Mouse (Mus musculus) heart, adult 8-10 months (tissue): ENCODE measurements around the gene Asb3. TPM values are rescaled to one million over a fixed set of nuclear protein-coding genes. Genes with fewer than 3 reads are reported as not detected.
"Not testable (repeated sequence)": the region's sequence is repeated elsewhere in the genome, so short reads cannot be mapped to it uniquely, and the experiment has no call there.

Source experiments
- DNase-seq: peaks from one replicate; pipeline ENCODE4 v3.0.0; 2022; ENCODE audit warnings: low spot score
- total RNA-seq, 4 experiments: library from RNA; stranded (reverse); gene quantifications; 2 replicates each; pipeline ENCODE4 v1.2.4; 2022

Gene Asb3
- total RNA-seq, 4 experiments from 2014 or later = 7.4 to 9.9 (median 8.2) TPM

DNA sequence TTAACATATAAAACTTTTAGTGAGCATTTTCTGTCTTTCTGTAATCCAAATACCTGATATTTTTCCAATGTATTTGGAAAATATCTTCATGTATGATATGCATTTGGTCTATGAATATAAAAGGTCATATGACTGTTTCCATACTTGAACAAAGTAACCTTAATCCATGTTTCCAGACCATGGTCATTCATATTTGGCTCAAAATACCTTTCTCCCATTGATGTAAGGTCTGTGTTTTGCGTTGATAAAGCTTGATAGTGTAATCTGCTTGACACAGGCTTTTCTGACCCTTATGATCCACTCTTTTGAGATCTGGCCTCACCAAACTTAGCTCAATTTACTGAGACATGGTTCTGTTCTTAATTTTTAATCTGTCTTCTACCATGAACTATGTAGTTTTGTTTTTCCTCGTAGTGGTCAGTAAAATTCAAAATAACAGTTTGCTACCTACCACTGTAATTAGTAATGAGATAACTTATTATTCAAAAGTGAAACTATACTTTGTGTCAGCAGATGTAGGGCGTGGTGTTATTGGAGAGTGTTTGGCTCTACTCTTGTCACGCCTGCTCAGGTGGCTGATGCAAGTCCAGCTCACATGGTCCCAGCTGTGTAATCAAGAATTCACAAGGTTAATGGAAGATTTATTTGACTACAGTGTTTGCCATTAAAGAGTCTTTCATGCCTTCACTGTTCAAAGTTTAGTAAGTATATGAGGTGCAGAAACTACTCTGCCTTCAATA is 116.1 kb downstream of the Asb3 start:
- DNase-seq = no peak

DNA sequence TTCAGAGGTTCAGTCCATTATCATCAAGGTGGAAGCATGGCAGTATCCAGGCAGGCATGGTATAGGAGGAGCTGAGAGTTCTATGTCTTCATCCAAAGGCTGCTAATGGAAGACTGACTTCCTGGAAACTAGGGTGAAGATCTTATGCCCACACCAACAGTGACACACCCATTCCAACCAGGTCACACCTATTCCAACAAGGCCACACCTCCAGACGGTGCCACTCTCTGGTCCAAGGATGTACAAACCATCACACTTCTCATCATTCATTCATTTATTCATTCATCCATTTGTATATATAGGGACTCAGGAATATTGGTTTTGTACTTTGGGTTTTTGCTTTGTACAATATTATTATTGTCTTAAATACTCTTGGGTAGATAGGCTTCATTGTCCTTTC is 124.5 kb downstream of the Asb3 start:
- not testable (repeated sequence) for DNase-seq

DNA sequence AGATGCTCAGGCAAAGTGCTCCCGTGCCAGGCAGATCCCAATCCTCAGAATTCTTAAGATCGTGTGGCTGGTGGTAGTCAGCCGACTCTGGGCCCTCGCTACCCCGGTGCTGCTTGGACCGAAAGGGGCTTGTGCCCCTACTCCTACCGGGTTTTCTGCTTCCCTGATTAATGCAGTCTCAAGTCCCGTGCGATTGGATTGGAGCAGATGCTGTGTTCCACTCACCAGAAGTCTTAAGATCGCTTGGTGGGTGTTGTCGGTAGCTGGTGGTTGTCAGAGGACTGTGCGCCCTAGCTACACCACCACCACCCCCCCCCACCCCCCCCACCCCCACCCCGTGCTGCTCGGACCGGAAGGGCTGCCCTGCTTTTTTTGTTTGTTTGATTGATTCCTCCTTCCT is 132.2 kb downstream of the Asb3 start:
- DNase-seq = not testable (repeated sequence)

DNA sequence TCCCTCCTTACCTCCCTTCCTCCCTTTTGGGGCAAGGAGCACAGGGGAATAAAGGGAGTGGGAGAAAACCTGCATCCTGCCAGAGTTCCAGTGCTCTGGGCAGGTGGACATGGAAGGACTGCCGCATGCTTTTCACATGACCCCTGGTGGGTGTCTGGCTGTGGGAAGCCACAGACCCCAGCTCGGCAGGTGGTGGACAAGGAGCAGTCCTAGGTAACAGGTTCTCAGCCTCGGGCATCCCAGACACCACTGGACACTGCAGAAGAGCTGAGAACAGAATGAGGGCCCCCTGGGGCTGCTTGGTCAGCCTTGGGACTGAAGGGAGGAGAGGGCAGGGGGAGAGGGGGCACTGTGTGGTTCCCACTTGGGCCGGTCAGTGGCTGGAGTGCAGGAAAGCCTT is 149.7 kb downstream of the Asb3 start:
- DNase-seq = no peak

DNA sequence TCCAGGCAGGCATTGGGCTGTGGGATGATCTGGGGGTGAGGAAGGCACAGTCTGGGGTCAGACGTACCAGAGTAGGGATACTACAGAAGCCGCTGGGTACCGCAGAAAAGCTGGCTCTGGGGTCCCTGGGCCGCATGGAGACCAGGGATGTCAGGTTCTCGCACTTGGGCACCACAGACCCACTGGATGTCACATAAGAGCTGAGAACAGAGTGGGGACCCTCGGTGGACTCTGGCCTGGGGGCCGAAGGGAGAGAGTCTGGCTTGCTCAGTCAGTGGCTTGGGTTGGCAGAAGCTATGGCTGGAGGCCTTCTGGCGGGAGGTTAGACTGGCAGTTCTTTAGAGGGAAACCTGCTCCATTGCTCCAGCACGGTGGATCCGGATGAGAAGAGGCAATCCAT is 204.8 kb downstream of the Asb3 start:
- no peak for DNase-seq

DNA sequence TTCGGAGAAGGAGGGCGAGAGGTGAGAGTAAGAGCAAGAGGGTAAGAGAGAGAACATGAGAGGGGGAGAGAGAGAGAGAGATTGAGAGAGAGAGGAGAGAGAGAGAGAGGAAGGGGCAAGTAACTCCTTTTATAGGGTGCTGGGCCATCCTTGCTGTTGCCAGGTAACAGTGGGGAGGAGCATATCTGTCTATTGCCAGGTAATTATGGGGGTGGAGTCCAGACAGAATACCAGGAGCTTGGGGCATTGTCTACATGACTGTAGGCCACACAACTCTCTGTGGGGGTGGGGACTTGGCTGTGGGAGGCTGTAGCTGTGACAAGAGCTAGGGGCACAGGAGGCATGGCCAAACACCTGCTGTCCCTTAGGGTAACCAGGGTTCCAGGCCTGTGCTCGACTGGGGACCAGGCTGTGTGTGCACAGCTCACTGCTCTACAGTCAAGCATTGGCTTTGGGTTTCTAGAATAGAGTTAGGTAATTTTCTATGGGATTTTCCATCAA is 205.3 kb downstream of the Asb3 start:
- no peak for DNase-seq

DNA sequence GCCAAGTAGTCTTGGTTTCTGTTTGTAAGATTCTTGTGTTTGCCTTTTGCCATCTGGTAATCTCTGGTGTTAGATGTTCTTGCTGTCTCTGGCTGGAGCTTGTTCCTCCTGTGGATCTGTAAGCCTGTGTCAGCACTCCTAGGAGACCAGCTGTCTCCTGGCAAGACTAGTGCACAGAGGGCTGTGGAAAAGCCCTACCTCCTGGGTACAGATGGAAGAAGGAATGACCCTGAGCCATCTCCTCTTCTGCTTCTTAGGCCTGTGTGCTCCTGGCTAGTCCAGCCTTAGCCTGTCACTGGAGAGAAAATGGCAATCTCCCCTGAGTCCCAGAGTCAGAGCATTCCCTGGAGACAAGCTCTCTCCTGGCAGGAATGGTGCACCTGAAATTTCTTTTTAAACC is 214.3 kb downstream of the Asb3 start:
- not testable (repeated sequence) for DNase-seq

DNA sequence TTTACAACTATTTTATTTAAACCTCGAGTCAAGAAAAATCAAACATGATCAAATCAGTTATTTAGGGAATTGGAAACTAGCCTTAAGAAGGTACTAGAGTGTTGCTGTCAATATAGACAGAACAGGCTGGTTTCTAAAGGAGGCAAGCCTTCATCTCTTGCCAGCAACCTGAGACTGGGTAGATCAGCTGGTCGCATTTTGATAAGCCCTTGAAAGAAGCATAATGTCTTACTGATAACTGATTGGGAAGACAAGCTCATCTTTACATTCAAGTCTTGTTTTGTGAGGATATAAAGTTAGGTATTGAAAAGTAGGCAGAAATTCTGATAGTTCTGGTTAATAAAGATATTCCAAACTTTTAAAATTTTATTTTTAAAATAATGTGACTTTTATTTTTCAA is 217.0 kb downstream of the Asb3 start:
- no peak for DNase-seq

DNA sequence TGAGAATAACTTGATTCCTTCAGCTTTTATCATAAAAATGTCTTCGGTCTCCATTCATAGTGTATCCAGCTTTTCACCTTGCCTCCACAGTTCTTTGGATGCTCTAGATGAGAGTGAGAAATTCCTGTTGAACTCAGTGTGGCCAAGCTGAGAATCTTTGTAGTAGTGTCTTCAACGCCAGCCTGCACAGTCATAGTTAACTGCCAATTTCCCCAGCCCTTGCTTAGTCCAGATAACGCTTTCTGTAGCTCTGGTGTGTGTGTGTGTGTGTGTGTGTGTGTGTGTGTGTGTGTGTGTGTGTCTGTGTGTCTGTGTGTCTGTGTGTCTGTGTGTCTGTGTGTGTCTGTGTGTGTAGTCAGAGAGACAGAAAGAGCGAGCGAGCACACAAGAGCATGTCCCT is 220.1 kb downstream of the Asb3 start:
- DNase-seq = no peak

DNA sequence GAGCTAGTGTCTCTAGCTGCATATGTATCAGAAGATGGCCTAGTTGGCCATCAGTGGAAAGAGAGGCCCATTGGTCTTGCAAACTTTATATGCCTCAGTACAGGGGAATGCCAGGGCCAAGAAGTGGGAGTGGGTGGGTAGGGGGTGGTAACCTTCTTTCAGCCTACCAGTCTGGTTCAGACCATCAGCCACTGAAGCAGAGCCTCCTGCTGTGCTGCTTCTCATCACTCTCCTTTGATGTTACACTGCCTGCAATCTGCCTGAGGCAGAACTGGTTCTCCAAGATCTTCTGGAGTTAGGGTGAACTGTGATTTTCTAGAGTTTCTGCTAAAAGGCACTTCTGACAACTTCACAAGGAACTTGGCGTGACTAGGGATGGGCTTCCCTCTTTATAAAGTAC is 241.7 kb downstream of the Asb3 start:
- DNase-seq = not testable (repeated sequence)

DNA sequence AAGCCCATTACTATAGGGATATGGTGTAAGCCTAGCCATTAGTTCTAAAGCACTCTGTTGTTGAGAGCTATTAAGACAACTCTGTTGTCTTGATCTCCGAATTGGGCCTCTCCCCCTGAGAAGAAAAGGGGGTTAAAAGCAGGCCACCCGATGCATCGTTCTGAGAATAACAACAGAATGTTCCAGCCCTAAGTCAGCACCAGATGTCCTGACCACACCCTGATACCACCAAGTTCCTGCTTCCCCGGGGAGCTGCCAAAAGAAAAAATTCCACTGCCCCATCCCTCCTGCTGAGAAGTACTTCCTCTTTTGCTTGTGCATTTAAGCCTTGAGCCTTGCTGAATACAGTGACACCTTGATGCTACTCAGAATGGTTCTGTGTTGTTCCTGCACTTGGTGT is 248.5 kb downstream of the Asb3 start:
- DNase-seq = not testable (repeated sequence)

DNA sequence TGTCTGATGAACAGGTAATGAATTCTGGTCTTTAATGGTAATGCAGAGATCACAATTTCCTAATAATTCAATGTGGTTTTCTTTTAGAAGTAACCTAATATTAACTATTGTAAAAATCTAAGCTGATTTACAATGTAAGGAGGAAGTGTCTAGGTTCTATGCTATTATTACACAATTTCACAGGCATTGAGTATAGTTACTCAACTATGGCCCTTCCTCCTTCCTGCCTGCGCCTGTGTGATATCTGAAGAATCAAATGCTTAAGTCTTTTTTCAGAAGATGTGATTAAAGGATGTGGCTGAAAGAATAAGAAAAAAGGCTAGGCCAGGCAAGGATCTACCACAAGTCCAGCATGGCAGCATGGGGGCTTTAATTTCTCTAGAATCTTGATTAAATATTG is 249.6 kb downstream of the Asb3 start:
- DNase-seq = not testable (repeated sequence)

DNA sequence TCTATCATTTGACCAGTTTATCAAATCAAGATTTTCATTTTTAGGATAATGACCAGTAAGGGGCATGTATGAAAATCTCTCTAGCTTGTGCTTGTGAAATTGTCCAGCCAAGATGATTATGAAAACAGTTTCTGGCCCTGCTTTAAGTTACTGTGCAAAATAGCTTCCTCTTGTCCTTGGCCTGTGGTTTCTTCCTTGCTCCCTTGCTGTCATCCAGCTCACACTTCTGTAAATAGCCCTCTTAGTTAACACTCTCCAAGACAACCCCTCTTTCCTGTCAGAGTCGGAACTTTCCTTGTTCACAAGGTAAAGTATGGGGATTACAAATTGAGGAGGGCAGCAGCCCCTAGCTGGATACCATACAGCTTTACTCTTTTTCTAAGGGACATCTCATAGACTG is 253.2 kb downstream of the Asb3 start:
- not testable (repeated sequence) for DNase-seq

Other genes starting within 250 kb of the Asb3 start
- 100 to 1,000 TPM in 3 of 4 experiments, 10 to 100 TPM in 1; 81.2 to 108 (median 104) TPM for gene Acyp2, start 235.8 kb upstream of the Asb3 start, total RNA-seq
- 100 to 1,000 TPM; 187 to 251 (median 206) TPM for gene Psme4, start 113.7 kb upstream of the Asb3 start, total RNA-seq
- gene Gpr75, start 58 bp upstream of the Asb3 start, total RNA-seq = under 1 TPM in 2 of 4 experiments, not detected in 2; 0.22 TPM
- gene Erlec1, start 68.9 kb downstream of the Asb3 start, total RNA-seq = 10 to 100 TPM; 36.7 to 47.6 (median 39.5) TPM
- 10 to 100 TPM; 21.0 to 35.3 (median 26.5) TPM for gene Chac2, start 100.9 kb downstream of the Asb3 start, total RNA-seq